Mouse (Mus musculus): ENCODE data around the gene Zscan4e.
"Not testable (repeated sequence)": the region's sequence is repeated elsewhere in the genome, so short reads cannot be mapped to it uniquely, and the experiment has no call there.

Zscan4e gene

GRCm38 (mm10) chr7:11310582-11310981, at the start of gene Zscan4e:
Gene Zscan4e (minus strand): TSS chr7:11310682.
- CTCF ChIA-PET: not testable (repeated sequence)

Measured in spleen, embryonic (tissue).